Mouse (Mus musculus) limb, embryonic 13.5 days (tissue): Measurements from ENCODE around the gene Ntm. TPM values are rescaled to one million over a fixed set of nuclear protein-coding genes. Genes with fewer than 3 reads are reported as not detected.

Experiments used
- ATAC-seq: fragments of 200-750 bp; cut with Nextera tagmentation; 2 replicates; pipeline ENCODE4 v1.8.0; 2017; ENCODE audit warnings: low read depth, moderate number of reproducible peaks, moderate TSS enrichment; ENCODE audit not compliant: low FRiP score
- H3K27ac ChIP-seq: fragments of 300-500 bp; sonication (generic); 2 replicates; pipeline ENCODE4 v1.5.1; 2015; ENCODE audit warnings: inconsistent platforms, mild to moderate bottlenecking, moderate library complexity
- H3K27me3 ChIP-seq: fragments of 300-500 bp; sonication (generic); 2 replicates; pipeline ENCODE4 v1.6.1; 2015; ENCODE audit warnings: mild to moderate bottlenecking, inconsistent platforms
- H3K36me3 ChIP-seq: fragments of 300-500 bp; sonication (generic); 2 replicates; pipeline ENCODE4 v1.6.1; 2015; ENCODE audit warnings: inconsistent platforms, mild to moderate bottlenecking, moderate library complexity
- H3K4me1 ChIP-seq: fragments of 300-500 bp; sonication (generic); 2 replicates; pipeline ENCODE4 v1.6.1; 2015; ENCODE audit warnings: inconsistent platforms
- H3K4me2 ChIP-seq: fragments of 300-500 bp; sonication (generic); replicated peaks from 2 replicates; pipeline ENCODE4 v1.6.1; 2015; ENCODE audit warnings: inconsistent platforms, mild to moderate bottlenecking, moderate library complexity
- H3K4me3 ChIP-seq: fragments of 300-500 bp; sonication (generic); 2 replicates; pipeline ENCODE4 v1.5.1; 2015; ENCODE audit warnings: moderate library complexity, mild to moderate bottlenecking, inconsistent platforms
- H3K9ac ChIP-seq: fragments of 300-500 bp; sonication (generic); 2 replicates; pipeline ENCODE4 v1.6.1; 2015; ENCODE audit warnings: mild to moderate bottlenecking, inconsistent platforms
- H3K9me3 ChIP-seq: fragments of 300-500 bp; sonication (generic); 2 replicates; pipeline ENCODE4 v1.6.1; 2016; ENCODE audit warnings: inconsistent platforms
- WGBS: fragments of 180-500 bp; shearing (Covaris S2); methylation state at CpG from one replicate; pipeline ENCODE4 v1.1.7; 2015; 5-methylcytosine and 5-hydroxymethylcytosine counted together
- polyA plus RNA-seq: library from polyadenylated mRNA; unstranded; fragments of >200 nt; fragmentation: Nextera tagmentation; extraction: Ambion mirVana; gene quantifications from 2 replicates; pipeline ENCODE4 v1.2.1, GENCODE M21; 2015

Ntm gene
- polyA plus RNA-seq, 1 experiment from 2014 or later, result 40.0 TPM

GRCm38 (mm10) chr9:29881614-29882013 is 81.3 kb downstream of the Ntm start:
- Histone ChIP-seq H3K27me3 (no peaks in the 10 kb centered on the region), H3K4me3 (no peak overlapping the region), H3K4me2 (no peak overlapping the region), H3K9me3 (no peaks in the 10 kb centered on the region), H3K27ac (no peak overlapping the region), H3K9ac (no peak overlapping the region), H3K4me1 (no peaks in the 10 kb centered on the region), H3K36me3 (no peaks in the 10 kb centered on the region)
- 54% methylated on average over 5 of the region's 5 CpGs for WGBS
- no peak for ATAC-seq

DNA sequence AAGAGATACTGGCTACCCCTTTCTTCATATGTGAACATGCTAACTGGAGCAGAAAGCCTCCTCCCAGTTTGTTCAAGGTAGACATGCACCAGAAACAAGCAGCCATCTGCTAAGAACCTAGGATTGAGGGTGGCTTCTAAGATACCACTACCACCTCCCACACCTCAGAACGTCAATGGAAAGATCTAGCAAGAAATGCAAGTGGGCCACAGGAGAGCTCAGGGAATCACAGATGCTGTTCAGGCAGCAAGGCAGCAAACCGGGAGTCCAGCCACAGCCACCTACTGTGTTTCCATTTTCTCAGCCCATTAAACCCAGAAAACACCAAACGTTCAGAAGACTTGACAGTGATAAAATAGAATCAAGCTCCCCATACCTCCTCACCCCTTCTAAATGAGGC is 85.4 kb downstream of the Ntm start:
- no peaks in the 10 kb centered on the region for H3K9me3 ChIP-seq
- no peaks in the 10 kb centered on the region for H3K4me1 ChIP-seq
- H3K27me3 ChIP-seq, result no peaks in the 10 kb centered on the region
- 51% methylated on average over 3 of the region's 3 CpGs for WGBS
- ATAC-seq, result no peak
- no peaks in the 10 kb centered on the region for H3K36me3 ChIP-seq
- H3K27ac ChIP-seq, result no peak overlapping the region
- no peak overlapping the region for H3K4me3 ChIP-seq
- no peak overlapping the region for H3K4me2 ChIP-seq
- H3K9ac ChIP-seq, result no peak overlapping the region

GRCm38 (mm10) chr9:29867746-29868145 is 95.2 kb downstream of the Ntm start:
- Histone ChIP-seq H3K36me3 (no peaks in the 10 kb centered on the region), H3K9me3 (no peaks in the 10 kb centered on the region), H3K4me3 (no peak overlapping the region), H3K27me3 (no peaks in the 10 kb centered on the region), H3K4me2 (no peak overlapping the region), H3K9ac (no peak overlapping the region), H3K4me1 (0 out of 2 replicates have a peak, but pooled peaks cover 12% of the 10 kb centered on the region), H3K27ac (no peak overlapping the region)
- no peak for ATAC-seq
- 55% methylated on average over 5 of the region's 5 CpGs for WGBS

GRCm38 (mm10) chr9:29866824-29867223 is 96.1 kb downstream of the Ntm start:
- Histone ChIP-seq H3K4me3 (no peak overlapping the region), H3K27me3 (no peaks in the 10 kb centered on the region), H3K9me3 (no peaks in the 10 kb centered on the region), H3K36me3 (no peaks in the 10 kb centered on the region), H3K9ac (no peak overlapping the region), H3K4me1 (0 out of 2 replicates have a peak, but pooled peaks cover 12% of the 10 kb centered on the region), H3K27ac (no peak overlapping the region), H3K4me2 (no peak overlapping the region)
- WGBS, result 28% methylated on average over 3 of the region's 3 CpGs
- no peak for ATAC-seq

DNA sequence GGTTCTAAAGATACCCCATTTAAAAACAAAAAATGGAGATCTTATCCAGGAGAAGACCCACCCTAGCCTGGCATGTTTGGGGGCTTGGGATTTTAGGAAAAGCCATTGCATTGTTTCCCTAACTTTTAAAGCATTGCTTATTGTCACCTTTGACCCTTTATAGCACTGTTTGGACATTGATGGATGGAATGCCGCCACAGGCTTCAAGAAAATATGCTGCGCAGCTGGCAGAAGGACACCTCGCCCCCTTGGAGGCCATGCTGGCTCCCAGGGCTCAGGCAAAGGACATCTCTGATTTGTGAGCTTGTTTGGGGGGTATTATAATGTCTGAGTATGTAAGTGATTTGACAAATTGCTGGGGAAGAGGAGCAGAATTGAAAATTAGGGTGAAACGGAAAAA is 96.8 kb downstream of the Ntm start:
- H3K36me3 ChIP-seq, result no peaks in the 10 kb centered on the region
- no peak overlapping the region for H3K4me2 ChIP-seq

DNA sequence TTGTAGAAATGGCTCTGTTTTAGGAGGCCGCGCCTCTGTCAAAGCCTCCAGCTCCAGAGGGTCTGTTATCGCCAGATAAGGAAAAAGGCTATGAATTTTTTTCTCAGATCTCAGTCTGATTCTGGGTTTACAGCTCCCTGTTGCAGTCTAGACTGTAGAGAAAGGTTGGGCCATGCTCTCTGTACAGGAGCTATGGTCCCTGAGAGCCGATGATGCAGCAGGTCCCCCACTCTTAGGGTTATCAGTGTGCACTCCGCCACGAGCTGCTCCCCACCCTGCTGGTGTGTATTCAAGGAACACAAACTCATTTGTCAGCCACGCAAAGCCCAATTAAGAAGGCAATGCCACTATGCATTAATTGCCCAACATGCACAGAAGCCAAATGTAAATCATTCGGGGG is 97.4 kb downstream of the Ntm start:
- Histone ChIP-seq H3K27ac (no peak overlapping the region), H3K27me3 (no peaks in the 10 kb centered on the region), H3K9ac (no peak overlapping the region), H3K9me3 (no peaks in the 10 kb centered on the region), H3K4me1 (0 out of 2 replicates have a peak, but pooled peaks cover 12% of the 10 kb centered on the region), H3K36me3 (no peaks in the 10 kb centered on the region), H3K4me2 (no peak overlapping the region), H3K4me3 (no peak overlapping the region)
- ATAC-seq, result no peak
- 64% methylated on average over 8 of the region's 8 CpGs for WGBS

More for the DNA sequence above, 96.8 kb downstream of the Ntm start:
- no peak for ATAC-seq
- H3K27ac ChIP-seq, result no peak overlapping the region
- H3K4me1 ChIP-seq, result 0 out of 2 replicates have a peak, but pooled peaks cover 12% of the 10 kb centered on the region
- no peak overlapping the region for H3K9ac ChIP-seq
- no peak overlapping the region for H3K4me3 ChIP-seq
- 52% methylated on average over 4 of the region's 4 CpGs for WGBS
- H3K27me3 ChIP-seq, result no peaks in the 10 kb centered on the region
- H3K9me3 ChIP-seq, result no peaks in the 10 kb centered on the region

- H3K4me1 ChIP-seq, result 0 out of 2 replicates have a peak, but pooled peaks cover 12% of the 10 kb centered on the region
- H3K9ac ChIP-seq, result no peak overlapping the region
- 17% methylated on average over 1 of the region's 1 CpGs for WGBS
- H3K36me3 ChIP-seq, result no peaks in the 10 kb centered on the region
- H3K4me2 ChIP-seq, result no peak overlapping the region
- H3K27ac ChIP-seq, result no peak overlapping the region
- no peaks in the 10 kb centered on the region for H3K27me3 ChIP-seq
- H3K4me3 ChIP-seq, result no peak overlapping the region
- no peaks in the 10 kb centered on the region for H3K9me3 ChIP-seq
- ATAC-seq, result no peak
Observed at GRCm38 (mm10) chr9:29864886-29865285, 98.1 kb downstream of the Ntm start.

GRCm38 (mm10) chr9:29862408-29862807 is 100.5 kb downstream of the Ntm start:
- Histone ChIP-seq H3K4me1 (0 out of 2 replicates have a peak, but pooled peaks cover 6% of the 10 kb centered on the region), H3K27ac (no peak overlapping the region), H3K4me2 (no peak overlapping the region), H3K36me3 (no peaks in the 10 kb centered on the region), H3K27me3 (no peaks in the 10 kb centered on the region), H3K9ac (no peak overlapping the region), H3K9me3 (no peaks in the 10 kb centered on the region), H3K4me3 (no peak overlapping the region)
- 65% methylated on average over 5 of the region's 5 CpGs for WGBS
- no peak for ATAC-seq

GRCm38 (mm10) chr9:29859256-29860048 is 103.5 kb downstream of the Ntm start:
- Histone ChIP-seq H3K4me1 (no peaks in the 10 kb centered on the region), H3K4me3 (no peak overlapping the region), H3K36me3 (no peaks in the 10 kb centered on the region), H3K4me2 (no peak overlapping the region), H3K9me3 (no peaks in the 10 kb centered on the region), H3K27me3 (no peaks in the 10 kb centered on the region), H3K9ac (no peak overlapping the region), H3K27ac (no peak overlapping the region)
- ATAC-seq, result no peak
- WGBS, result 87% methylated on average over 6 of the region's 6 CpGs

- Histone ChIP-seq H3K4me3 (no peak overlapping the region), H3K27ac (no peak overlapping the region), H3K27me3 (no peaks in the 10 kb centered on the region), H3K36me3 (no peaks in the 10 kb centered on the region), H3K9ac (no peak overlapping the region), H3K4me1 (peaks cover 6% of the 10 kb centered on the region; the same call in 1 of the 2 replicates), H3K4me2 (no peak overlapping the region), H3K9me3 (no peaks in the 10 kb centered on the region)
- ATAC-seq, result no peak
- 45% methylated on average over 8 of the region's 8 CpGs for WGBS
Observed at GRCm38 (mm10) chr9:29848735-29849455, 114.0 kb downstream of the Ntm start.

DNA sequence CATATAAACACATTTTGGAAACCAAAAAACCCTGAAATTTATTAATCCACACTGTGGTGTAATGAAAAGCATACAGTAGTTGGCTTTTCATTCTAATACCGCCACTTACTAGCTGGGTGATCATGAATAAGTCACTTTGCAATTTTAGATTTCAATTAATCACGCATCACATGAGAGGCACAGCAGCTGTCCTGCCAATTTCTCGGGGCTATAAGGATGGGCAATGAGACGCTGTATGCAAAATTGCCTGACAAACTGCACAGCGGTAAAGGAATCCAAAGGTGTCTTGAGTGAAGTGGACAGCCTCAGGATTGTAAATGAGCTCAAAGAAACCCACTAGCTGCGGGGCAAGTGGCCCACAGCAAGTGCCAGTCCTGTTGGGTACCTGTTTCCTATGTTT is 125.6 kb downstream of the Ntm start:
- peaks cover 16% of the 10 kb centered on the region for H3K4me1 ChIP-seq
- H3K9me3 ChIP-seq, result no peaks in the 10 kb centered on the region
- H3K4me2 ChIP-seq, result no peak overlapping the region
- H3K4me3 ChIP-seq, result no peak overlapping the region
- no peak overlapping the region for H3K9ac ChIP-seq
- no peak overlapping the region for H3K27ac ChIP-seq
- H3K27me3 ChIP-seq, result no peaks in the 10 kb centered on the region
- ATAC-seq, result no peak
- WGBS, result 80% methylated on average over 6 of the region's 6 CpGs
- H3K36me3 ChIP-seq, result no peaks in the 10 kb centered on the region

GRCm38 (mm10) chr9:29834911-29835310 is 128.0 kb downstream of the Ntm start:
- ATAC-seq, result no peak
- H3K9me3 ChIP-seq, result no peaks in the 10 kb centered on the region
- peaks cover 16% of the 10 kb centered on the region for H3K4me1 ChIP-seq
- H3K4me2 ChIP-seq, result no peak overlapping the region
- 83% methylated on average over 5 of the region's 5 CpGs for WGBS
- no peak overlapping the region for H3K27ac ChIP-seq
- no peak overlapping the region for H3K9ac ChIP-seq
- peaks cover 3% of the 10 kb centered on the region; the same call in 1 of the 2 replicates for H3K27me3 ChIP-seq
- H3K36me3 ChIP-seq, result no peaks in the 10 kb centered on the region
- H3K4me3 ChIP-seq, result no peak overlapping the region
